Mouse (Mus musculus) colon, adult 2 months (tissue): ENCODE measurements around the gene Ftcd. TPM values are rescaled to one million over a fixed set of nuclear protein-coding genes. Genes with fewer than 3 reads are reported as not detected.

ENCODE experiments used
- polyA plus RNA-seq: library from polyadenylated mRNA; depleted of rRNA; stranded (reverse); fragments of >200 nt; gene quantifications from 2 replicates; pipeline ENCODE4 v1.2.3, GENCODE M21; 2012; rRNA removed

The Ftcd gene
- not detected in 2 replicates for polyA plus RNA-seq

DNA sequence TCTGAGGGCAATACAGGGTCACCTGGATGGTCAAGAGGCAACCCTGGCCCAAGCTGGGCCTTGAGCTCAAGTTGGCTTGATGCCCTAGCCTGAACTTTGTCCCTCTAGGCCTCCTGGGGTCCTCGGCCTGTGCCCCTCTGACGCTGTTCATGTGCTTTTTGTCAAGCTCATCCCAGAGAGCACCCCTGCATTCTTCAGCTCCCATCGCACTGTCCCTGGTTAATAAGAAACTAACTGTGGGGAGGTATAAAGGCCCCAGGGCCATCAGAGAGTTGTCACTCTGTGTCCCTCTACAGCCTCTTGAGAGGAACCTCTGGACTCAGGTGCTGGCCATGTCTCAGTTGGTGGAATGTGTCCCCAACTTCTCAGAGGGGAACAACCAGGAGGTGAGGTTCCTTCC is at the start of gene Ftcd:
Gene Ftcd, plus strand, starts transcription at position 275 of the 400 bp plus-strand sequence.

DNA sequence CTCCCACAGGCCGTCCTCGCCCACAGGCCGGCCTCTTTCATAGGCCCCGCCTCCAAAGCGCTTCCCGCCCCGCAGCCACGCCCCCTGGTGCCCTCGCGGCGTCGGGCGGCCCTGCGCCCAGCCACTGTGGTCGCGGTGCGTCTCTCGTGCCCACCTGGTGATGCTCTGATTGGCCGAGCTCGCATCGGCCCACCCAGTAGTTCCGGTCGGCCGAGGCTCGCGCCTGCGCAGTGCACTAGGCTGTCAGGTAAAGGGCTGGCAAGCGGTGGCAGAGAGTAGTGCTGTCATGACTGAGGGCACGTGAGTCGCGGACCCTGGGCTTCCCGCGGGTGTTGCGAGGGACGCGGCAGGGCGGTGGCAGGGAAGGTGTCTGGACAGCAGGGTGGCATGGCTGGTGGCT is 44.1 kb upstream of the Ftcd start, which contains the start of gene Lss:
Gene Lss, plus strand, starts transcription at position 214 of the 400 bp plus-strand sequence.

DNA sequence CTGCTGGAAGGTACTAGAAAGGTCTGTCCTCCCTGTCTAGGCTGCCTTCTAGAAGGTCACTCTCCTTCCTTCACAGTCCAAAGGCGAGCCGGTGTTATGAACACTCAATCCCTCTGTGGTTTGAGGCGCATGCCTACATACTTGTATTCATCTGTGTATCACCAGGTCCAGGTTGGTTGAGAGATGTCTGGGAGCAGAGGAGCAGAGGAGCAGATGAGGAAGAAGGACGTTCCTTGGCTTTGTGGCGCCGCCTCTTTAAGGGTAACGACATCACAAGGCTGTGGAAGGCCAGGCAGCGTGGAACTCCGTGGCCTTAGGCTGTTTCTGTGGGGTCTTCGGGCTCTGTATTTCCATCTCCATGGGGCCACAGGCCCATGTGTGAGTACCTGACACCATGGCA is 13.5 kb upstream of the Ftcd start, which contains the start of gene Spatc1l:
Gene Spatc1l, plus strand, starts transcription at position 301 of the 400 bp plus-strand sequence.

DNA sequence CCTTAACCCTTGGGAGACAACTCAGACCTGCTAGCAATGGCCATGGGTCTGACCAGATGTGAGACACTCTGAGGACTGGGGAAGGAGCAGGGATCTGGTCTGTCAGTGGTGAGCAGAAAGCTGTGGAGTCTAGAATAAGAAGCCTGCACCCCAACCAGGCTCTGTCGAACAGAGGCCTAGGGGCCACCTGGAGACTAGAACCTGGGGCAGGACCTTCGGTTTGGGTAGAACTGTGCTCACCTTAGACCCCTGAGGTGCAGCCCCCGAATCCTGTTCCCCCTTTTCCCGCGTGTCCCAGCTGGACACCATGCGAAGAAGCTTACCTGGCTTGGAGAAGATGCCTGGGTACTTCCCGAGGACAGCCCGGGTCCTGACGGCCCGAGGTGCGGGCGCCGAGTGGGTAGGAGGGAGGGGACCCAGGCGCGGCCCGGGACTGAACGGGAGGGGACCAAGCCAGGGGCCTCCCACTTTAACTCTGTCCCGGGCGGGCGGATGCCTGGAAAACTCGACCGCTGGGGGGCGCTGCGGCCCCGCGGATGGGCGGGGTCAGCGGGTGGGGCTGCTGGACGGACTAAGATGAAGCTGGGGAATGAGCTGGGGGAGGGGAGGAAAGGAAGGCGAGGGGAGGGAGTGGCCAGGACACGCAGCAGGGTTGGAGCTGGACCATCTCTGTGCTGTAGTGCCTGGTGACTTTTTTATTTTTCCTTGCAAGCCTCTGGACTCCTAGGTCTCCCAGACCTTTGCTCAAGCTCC is 47.7 kb downstream of the Ftcd start, which contains the start of gene Col6a2:
Gene Col6a2, minus strand, starts transcription at position 703 of the 753 bp plus-strand sequence.

Other genes with a start within 250 kb of the Ftcd start
- gene Dip2a, start 230.4 kb upstream of the Ftcd start, polyA plus RNA-seq = 33.2 and 36.1 TPM in 2 replicates
- not detected in 2 replicates for gene AC141477.1, start 135.2 kb upstream of the Ftcd start, polyA plus RNA-seq
- gene Pcnt, start 132.9 kb upstream of the Ftcd start, polyA plus RNA-seq = 14.0 and 15.5 TPM in 2 replicates
- gene 2610028H24Rik, start 126.6 kb upstream of the Ftcd start, polyA plus RNA-seq = not detected in 2 replicates
- 13.4 and 14.4 TPM in 2 replicates for gene Mcm3ap, start 106.7 kb upstream of the Ftcd start, polyA plus RNA-seq
- 2.3 and 3.0 TPM in 2 replicates for gene Ybey, start 106.5 kb upstream of the Ftcd start, polyA plus RNA-seq
- gene Lss, start 44.1 kb upstream of the Ftcd start, polyA plus RNA-seq = 23.2 and 30.1 TPM in 2 replicates
- gene Spatc1l, start 13.4 kb upstream of the Ftcd start, polyA plus RNA-seq = 0.16 and 0.17 TPM in 2 replicates
- 198 and 222 TPM in 2 replicates for gene Col6a2, start 48.0 kb downstream of the Ftcd start, polyA plus RNA-seq
- 166 and 185 TPM in 2 replicates for gene Col6a1, start 150.5 kb downstream of the Ftcd start, polyA plus RNA-seq